Mouse (Mus musculus) R1 (cell line): ENCODE data around the gene Bcl7b.

Source experiments
- DNase-seq: peaks from one replicate; pipeline ENCODE4 v3.0.0-alpha.2; 2018; ENCODE audit warnings: low read depth, low spot score

Gene Bcl7b

DNA sequence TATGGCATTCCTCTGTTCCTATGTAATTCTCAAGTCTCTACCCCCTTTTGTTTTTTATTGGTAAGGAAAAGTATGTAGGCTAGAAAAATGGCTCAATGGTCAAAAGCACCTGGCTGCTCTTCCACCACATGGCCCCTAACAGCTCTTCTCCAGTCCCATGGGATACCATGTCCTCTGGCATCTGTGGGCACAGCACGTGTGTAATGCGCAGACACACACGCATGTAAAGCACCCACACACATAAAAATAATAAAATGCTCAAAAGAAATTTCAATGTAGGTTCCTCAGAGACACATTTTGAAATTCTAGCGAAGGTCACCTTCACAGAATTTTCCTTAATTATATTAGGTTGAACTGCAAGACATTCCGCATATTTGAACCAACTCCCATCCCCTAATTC, 1.4 kb downstream of the Bcl7b start:
- no peak for DNase-seq

DNA sequence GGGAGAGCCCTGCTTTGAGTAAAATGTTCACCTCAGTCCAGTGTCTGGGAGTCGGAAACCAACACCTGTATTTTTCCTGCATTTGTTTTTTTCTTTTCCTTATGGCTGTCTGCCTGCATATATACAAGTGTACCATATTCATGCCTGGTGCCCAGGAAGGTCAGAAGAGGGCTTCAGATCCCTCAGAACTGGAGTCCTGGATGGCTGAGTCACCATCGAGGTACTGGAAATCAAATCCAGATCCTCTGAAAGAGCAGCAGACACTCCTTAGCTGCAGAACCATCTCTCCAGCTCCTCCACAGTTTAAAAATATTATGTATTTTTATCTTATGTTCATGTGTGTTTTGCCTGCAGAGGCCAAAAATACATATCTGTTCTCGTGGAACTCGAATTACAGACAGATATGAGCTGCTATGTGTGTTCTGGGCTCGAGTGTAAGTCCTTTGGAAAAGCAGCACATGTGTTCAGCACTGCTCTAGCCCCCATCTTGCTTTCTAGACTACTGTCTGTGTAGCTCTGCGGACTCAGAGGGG, 3.7 kb downstream of the Bcl7b start:
- no peak for DNase-seq

DNA sequence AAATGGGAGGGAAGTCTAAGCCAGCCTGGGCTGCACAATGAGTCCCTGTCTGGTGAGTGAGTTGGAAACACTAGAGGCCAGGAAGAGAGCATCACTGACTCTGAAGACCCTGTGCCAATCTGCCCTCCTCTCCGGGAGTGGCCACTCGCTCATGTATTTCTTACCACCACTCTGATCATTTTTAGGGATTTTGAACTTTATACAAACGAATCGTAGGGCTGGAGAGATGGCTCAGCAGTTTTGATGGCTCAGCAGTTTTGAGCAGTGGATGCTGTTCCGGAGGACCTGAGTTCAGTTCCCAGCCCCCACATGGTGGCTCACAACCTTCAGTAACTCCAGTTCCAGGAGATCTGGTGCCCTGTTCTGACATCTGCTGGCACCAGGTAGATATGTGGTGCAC, 4.9 kb downstream of the Bcl7b start:
- DNase-seq = no peak

DNA sequence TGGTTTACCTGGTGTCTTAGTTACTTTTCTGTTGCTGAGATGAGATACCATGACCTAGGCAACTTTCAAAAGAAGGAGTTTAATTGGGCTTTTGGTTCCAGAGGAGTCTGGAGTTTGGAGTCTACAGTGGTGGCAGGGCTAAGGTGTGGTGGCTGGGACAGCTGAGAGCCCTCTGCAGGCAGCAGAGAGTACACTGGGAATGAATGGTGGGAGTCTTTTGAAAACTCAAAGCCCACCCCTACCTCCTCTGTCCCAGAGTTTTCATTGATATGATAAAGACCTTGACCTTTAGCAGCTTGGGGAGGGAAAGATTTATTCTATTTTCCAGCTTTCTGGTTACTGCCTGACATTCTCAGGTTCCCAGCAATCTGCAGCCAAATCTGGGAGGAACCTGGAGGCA, 7.0 kb downstream of the Bcl7b start:
- DNase-seq = peak; percentile 63

DNA sequence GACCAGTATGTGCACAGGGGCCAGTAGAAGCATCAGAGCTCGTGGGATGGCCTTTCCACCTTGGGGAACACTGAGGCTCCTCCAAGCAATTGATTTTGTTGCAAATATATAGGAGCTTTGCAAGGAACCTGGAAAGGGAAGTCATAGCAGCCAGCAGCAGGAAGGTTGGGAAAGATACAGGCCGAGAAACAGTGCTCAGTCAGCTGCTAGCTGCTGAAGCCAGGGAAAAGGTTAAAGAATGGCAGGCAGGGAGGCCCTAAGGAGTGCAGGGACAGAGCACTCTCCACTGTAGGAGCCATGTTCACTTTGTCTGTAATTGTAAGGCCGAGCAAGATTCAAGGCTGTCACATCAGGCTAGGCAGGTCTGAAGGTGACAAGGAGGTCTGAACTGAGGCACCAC, 10.4 kb downstream of the Bcl7b start:
- no peak for DNase-seq

DNA sequence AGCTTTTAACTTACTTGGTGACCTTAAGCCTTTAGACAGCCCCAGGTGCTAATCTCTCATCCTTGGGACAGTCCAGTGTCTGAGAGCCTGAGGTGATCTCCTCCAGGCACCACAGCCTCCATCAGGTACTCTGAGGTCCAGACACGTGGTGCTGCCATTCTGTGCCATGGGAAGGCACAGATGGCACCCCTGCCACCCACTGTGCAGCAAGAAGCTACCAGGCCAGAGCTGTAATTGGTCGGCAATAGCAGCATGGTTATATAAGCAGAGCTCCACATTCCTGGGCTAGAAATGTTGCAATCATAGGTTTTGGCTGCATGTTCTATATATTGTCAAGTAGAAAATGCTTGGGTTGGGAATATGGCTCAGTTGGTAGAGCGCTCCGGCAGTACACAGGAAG, 10.9 kb downstream of the Bcl7b start:
- no peak for DNase-seq

DNA sequence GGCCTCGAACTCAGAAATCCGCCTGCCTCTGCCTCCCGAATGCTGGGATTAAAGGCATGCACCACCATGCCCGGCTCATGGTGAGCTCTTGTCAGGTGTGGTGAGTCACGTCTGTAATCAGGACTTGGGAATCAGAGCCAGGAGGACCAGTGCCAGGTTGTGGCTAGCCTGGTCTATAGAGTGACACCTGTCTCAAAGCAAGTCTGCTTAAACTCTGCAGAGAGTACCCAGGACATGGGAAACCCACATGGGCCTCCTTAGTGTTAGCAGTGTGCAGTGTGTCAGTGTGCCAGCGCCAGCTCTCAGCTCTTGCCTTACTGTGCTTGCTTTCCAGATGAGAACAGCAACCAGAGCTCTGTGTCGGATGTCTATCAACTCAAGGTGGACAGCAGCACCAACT, 11.5 kb downstream of the Bcl7b start:
- no peak for DNase-seq

DNA sequence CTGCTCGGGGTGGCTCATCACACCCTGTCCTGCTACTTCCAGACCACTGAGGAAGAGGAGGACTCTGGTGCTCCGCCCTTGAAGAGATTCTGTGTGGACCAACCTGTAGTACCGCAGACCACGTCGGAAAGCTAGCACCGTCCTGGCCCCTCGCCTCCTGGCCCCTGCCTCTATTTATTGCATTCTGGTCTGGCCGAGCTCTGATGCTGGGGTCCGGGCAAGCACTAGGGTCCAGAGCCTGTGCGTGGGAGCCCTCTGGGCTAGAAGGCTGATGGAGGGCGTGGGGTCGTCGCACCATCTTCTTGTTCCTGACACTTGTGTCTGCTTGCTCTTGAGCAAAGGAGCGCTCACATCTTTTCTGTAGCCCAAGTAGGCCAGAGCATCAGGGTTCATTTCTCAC, 12.7 kb downstream of the Bcl7b start:
- no peak for DNase-seq

DNA sequence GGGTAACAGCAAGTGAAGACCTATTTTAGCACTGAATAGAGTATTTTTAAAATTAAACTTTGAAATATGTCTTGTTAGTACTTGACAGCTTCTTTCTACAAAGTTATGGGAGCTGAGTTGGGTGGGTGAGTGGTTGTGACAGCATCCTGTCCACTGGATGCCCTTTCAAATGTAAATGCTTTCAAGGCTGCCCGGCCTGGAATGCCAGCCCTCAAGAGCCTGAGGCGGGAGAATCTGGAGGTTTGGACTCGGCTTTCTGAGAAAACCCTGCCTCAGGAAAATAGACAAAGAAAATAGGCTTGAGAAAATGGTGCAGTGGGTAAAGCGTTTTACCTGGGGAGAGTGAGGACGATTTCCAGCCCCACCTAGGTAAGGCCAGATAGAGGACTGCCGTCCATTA, 13.7 kb downstream of the Bcl7b start:
- peak; percentile 50 for DNase-seq

DNA sequence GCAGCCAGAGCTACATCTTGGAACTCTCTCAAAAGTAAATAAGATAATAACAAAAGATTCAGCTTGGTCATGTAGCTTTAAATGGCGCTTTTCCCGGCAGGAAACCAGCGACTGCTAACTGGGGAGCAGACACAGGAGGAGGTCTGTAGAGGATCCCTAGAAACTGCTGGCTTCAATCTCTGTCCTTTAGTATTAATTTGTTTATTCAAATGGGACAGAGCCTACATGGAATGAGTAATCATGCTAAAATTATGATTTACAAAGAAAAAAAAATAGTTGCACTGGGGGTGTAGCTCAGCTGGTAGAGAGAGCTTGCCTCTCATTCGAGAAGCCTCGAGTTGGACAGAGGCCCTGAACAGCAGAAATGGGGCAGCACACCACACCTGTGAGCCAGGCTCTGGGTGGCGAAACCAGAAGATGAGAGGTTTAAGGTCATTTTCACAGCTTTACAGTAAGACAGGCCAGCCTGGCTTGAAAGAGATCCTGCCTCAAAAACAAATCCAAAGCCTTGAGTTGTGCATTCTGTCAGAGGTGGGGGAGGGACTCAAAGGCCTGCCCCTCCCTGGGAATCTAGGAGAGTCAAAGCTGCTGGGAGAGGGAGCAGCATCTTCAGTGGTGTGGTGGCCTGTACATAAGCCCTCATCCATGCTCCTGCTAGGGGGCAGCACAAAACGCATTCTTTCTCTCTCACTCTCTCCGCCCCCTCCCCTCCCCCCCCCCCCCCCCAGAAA, 15.2 kb downstream of the Bcl7b start:
- DNase-seq = peak; percentile 90

DNA sequence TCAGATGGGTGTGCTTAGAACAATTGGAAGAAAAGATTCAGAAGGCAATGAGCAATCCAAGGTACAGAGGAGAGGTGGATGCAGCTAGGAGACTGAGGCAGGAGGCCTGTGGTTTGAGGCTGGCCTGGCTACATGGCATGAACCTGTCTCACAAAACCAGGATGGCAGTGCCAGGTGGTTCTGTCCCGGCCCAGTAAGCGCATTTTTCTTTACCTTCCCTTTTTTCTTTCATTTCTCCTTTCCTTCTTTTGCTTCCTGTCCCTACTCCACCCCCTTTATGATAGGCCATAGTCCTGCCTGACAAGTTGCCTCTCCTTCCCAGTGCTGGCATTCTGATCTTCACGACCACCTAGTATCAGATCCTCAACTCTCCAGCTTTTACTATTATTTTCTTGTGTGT, 16.9 kb downstream of the Bcl7b start:
- DNase-seq = no peak

DNA sequence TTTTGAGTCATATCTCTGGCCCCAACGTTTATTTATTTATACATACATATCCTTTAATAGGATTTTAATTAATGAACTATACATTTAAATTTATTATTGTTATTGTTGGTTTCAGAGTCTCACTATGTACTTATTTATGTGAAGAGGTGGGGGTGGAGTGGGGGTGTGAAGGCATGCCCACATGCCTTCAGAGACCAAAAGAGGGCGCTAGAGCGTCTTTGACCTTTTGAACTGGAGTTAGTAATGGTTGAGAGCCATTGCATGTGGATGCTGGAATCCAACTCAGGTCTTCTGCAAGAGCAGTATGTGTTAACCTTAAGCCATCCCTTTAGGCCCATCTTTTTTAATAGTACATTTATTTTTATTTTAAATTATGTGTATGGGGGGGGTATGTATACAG, 17.5 kb downstream of the Bcl7b start:
- peak; percentile 85 for DNase-seq

DNA sequence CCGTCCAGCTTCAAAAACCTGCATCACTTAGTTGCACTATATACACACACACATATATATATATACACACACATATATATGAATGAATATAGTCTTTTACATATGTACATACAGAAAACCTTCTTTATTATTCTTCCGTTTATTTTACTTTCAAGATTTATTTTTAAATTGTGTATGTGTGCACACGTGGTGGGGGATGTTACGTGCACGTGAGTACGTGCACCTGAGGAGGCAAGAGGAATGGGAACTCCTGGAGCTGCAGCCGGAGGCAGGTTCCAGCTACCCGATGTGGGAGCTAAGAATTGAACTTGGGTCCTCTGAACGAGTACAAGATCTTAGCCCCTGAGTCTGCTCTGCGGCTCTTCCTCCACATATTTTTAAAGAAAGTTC, 18.1 kb downstream of the Bcl7b start:
- no peak for DNase-seq

DNA sequence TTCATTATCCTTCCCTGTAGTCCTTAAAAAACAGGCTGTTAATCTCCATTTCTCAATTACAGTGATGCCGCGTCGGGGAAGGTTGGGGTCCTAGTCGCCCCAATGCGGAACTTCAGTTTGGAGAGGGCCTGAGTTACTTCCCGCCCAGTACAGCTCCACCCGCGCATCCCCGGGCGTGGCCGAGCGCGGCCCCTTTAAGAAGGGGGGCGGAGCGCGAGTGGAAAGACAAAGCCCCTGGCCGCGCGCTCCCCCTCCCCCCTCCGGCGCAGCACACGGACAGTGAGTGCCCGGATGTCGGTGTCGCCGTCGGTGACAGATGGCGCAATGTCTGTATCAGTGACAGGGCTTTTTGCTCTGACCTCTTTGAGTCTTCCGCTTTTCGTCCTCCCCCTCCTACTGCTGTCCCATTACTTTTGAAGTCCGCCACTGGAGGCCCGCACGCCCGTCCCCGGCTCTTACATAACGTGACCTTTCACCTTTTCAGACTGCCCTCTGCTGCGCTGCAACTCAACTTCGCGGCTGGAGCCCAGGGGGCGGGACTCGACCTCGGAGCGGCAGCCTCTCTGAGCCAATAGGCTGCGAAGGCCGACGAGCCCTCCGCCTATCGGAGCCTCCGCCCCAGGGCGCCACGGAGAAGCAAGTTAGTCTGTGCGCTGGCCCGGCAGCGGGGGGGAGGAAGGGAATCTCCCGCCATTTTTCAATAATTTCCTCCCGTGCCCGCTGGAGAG, 18.7 kb downstream of the Bcl7b start, which contains the start of gene Baz1b:
TSS of gene Baz1b (plus strand) at position 644 of the 728 bp plus-strand sequence.
- DNase-seq = peak; percentile 98

DNA sequence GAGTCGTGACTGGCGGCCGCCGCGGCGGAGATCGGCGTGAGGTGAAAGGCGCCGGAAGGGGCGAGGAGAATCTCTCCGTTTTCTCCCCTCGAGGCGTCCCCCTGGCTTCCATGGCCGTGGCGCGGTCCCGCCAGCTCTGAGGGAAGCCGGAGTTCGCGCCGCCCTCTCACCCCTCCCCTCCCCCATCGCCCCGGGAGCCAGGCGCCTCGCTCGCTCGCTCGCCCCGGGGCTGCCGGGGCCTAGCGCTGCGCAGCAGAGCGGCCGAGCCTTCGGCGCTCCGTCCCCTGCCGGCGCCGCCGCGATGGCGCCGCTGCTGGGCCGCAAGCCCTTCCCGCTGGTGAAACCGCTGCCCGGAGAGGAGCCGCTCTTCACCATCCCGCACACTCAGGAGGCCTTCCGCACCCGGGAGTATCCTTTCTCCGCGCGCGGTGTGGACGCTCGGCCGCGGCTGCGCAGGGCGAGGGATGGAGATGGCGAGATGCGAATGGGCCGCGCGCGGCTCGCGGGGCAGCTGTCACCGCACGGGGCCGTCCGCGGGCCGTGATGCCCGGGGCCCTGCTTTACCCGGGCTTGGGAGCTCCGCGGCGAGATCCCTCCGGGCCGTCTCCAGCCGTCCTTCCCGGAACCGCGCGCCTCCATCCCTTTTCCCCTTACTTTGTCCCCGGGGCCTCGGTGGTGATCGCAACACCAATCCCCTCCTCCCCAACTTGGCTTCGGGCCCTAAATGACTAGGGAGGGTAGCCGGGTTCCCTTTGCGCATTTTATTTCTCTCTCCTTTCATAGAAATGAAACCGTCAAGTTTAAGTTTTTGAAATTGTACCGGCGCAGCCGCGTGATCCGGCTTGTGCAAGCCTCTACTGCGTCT, 19.5 kb downstream of the Bcl7b start:
- DNase-seq = peak; percentile 58

DNA sequence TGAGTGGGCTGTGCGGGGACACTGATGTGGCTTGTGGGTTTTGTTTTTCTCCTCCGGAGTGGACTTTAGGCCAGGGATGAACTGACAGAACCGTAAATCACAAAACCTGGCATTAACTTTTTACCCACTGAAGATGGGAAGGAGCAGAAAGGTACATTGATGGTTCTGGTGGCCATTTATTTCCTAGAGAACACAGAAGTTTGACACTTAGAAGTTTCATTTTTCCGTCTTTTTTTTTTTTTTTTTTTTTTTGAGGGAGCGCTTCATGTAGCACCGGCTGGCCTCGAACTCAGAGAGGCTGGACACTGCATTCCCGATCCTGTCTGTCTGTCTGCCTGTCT, 20.1 kb downstream of the Bcl7b start:
- no peak for DNase-seq

DNA sequence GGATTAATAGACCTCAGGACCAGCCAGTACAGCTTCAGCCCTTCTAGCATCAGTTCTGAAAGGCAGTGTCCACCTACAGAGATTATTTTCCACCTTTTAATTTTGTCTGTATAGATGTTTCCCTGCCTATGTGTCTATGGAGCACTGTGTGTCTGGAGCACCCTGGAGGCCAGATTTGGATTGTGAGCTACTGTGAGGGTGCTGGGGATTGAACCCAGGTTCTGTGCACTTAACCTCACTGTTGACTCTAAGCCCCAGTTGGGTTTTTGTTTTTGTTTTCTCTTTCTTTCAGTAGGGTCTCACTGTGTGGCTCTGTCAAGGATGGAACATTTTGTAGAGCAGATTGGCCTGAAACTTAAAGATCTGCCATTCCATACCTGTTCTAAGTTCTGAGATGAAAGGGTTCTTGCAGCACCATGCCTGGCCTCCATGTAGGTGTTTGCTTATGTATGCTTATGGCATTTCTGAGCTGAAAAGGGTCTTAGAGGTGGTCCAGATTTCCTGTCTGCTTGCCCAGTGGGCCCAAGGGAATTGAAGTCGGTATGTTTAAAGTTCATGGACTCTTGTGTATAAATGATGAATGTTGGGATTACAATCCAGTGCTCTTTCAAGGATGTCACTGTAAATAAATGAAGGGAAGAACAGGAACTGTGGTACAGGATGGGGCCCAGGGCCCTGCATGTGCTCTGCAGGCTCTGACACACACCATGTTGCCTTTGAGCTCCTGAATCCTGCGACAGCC, 21.4 kb downstream of the Bcl7b start:
- no peak for DNase-seq

DNA sequence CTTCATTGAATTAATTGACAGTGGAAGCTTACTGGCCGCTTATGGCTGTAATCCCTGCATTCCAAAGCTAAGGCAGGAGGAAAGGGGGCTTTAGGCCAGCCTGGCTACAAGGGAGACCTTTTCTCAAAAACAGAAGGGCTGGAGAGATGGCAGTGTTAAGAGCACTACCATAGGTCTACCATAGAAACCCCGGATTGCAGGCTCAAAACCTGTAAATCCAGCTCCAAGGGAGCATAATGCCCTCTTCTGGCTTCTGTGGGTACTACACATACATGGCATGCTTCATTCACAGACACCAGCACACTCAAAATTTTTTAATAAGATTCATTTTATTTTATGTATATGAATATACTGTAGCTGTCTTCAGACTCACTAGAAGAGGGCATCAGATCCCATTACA, 23.5 kb downstream of the Bcl7b start:
- DNase-seq = peak; percentile 82

DNA sequence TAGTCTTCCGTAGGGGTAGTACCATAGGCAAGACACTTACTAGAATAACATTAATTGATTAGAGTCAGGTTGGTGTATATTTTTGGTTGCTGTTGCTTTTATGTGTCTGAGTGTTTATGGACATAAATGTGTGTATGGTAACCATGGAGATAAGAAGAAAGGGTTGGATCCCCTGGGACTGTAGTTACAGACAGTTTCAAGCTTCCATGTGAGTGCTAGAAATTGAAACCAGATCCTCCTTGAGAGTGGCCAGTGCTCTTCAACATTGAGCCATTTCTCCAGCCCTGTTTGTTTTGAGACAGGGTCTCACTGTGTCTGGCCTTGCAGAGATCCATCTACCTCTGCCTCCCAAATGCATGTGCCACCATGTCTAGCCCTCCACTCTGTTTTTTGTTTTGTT, 24.3 kb downstream of the Bcl7b start:
- no peak for DNase-seq

DNA sequence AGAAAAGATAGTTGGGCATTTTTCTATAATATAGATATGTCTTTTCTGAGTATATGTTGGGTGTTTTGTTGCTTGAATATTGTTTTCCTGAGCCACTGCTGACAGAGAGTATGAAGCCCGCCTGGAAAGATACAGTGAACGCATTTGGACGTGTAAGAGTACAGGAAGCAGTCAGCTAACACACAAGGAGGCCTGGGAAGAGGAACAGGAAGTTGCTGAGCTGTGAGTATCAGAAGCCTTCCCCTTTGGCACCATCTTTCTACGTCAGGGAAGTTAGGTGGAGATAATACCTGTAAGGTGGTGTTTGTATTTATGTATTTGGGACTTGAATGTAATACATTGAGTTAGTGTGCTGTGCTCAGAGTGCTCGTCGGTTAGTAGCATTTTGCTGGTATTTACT, 28.3 kb downstream of the Bcl7b start:
- DNase-seq = no peak

DNA sequence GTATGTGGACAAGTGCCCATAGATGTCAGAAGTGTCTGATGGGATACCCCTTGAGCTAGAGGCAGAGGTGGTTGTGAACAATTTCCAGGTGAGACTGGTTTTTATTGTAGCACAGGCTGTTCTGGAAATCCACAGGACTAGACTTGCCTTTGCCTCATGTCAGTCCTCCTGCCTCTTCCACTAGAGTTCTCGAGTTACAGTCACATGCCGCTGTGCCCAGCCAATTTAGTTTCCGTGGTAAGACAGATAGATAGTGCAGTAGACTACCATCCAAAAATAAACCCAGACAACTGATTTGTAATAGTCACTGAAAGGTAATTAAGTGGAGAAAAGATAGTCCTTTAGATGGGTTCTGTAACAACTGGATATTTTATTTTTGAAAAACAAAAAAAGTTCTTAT, 34.7 kb downstream of the Bcl7b start:
- no peak for DNase-seq

DNA sequence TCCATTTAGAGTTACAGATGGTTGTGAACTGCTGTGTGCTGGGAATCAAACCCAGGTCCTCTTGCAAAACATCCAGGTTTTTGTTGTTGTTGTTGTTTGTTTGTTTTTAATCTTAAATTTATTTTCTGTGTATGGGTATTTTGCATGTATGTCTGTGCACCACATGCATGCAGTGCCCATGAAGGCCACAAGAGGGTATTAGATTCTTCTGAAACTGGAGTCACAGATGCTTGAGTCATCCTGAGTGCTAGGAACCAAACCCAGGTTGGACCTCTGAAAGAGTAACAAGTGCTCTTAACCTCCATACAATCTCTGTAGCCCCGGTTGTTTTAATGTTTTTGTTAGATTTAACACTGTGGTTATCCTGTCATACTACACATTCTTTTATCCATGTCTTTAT, 40.1 kb downstream of the Bcl7b start:
- peak; percentile 70 for DNase-seq
